Mouse (Mus musculus): Measurements from ENCODE around the gene Eif4e.

GRCm38 (mm10) chr3:138499854-138500740, 25.9 kb upstream of the Eif4e start:
- TF ChIP-seq POLR2A (IDR thresholded peaks at IDR 0.05; ENCODE audit: low read depth, low read length) (no peak), CTCF (conservative IDR thresholded peaks at IDR 0.05; ENCODE audit: insufficient read depth, insufficient read length, low read depth, low read length) (no peak)

Data from kidney, adult 2 months (tissue).